Mouse (Mus musculus): ENCODE results near the gene Snap23.

Gene Snap23

DNA sequence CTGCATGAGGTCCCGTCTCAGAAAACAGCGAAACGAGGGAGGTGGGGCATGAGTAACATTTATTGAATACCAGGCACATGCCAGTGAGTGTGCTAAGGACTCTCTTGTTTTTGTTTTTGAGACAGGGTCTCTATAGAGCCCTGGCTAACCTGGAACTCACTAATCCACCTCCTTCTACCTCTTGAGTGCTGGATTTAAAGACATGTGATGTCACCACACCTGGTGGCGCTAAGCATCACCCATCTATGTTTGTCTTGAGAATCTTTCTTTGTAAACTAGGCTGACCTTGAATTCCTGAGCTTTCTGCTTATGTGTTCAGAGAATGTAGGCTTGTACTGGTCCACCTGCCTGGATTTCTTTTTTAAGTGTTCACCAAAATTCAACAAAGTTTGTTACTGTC is 10.3 kb downstream of the Snap23 start:
- no peak for ATAC-seq (ENCODE audit: insufficient number of reproducible peaks, low FRiP score, low TSS enrichment)

DNA sequence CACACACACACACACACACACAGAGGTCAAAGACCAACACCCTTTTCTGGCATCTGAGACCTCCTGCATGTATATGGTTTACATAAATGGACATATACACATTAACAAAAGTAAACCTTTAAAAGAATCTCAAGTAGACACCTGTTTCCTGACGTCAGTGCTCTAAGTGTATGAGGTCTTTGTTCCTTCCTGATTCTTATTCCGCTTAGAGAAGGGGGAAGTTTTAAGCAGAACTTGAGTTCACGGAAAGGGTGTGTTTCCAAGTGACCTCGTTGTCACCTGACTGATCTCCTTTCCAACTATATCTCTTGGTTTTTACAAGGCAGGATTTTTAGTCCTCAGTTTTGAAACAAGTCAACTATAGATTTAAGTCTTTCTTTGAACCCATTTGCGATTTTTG is 10.8 kb downstream of the Snap23 start:
- ATAC-seq (ENCODE audit: insufficient number of reproducible peaks, low FRiP score, low TSS enrichment) = no peak

DNA sequence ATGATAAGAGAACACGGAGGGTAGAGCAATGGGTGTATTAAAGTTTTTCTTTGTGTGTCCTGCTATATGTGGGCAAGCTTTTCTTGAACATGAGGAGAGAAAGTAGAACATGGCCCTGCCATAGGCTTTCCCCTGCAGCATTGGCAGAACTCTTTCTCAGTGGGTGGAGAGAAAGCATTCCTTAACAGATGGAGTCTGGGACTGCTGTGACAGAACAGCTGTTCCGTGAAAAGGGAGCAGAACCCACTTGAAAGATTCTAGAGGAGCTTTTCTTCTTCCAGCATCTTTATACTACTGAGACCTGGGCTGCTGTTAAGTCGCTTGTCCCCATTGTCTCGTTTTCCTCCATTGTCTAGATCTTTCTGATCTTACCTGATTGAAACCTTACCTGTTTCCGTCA is 22.3 kb downstream of the Snap23 start:
- no peak for ATAC-seq (ENCODE audit: insufficient number of reproducible peaks, low FRiP score, low TSS enrichment)

DNA sequence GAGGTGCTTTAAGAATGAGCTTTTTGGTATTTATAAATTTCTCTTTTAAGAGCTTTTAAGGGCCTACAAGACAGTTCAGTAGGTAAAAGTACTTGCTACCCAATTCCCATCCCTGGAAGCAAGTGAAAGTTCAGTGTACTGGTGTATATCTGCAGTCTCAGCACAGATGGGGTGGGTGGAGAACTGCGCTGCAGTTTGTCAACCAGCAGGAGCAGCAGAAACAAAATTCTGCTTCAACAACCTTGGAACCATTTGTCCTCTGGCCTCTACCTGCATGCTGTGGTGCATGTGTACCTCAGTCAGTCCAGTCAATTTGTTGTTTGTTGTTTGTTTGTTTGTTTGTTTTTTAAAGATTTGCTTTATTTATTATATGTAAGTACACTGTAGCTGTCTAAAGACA is 24.8 kb downstream of the Snap23 start:
- no peak for ATAC-seq (ENCODE audit: insufficient number of reproducible peaks, low FRiP score, low TSS enrichment)

DNA sequence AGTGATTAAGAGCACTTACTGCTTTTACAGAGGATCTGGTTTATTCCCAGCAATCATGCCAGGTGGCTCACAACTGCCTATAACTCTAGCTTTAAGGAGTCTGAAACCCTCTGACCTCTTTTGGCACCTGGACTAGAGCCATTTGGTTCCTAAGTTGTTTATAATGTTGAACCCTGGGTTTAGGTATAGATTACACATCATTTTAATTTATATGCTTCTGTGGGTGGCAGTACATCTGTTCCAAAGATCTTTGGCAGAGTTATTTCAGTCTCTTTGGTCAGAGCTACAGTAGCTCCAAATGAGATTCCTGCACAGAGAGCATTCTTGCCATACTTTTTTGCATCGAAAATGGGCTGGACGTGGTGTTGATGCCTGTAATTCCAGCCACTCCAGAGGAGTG is 30.3 kb downstream of the Snap23 start:
- ATAC-seq (ENCODE audit: insufficient number of reproducible peaks, low FRiP score, low TSS enrichment) = no peak

DNA sequence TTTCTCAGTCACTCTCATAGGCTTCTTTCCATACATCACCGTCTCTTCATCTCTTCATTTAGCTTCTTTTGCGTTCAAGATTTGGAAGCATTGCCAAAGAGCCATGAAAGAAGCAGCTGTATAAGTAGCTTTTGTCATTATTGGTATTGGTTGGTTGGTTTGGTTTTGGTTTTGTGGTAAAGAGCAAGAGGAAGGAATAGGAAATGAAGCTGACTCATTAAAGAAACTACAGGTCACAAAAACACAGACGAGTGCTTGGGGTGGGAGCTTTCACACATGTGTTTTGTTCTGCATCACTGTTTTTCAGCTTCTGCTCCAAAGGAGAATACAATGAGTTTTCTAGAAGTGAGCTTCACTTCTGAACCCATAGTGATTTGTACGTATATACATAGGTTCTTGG is 32.0 kb downstream of the Snap23 start:
- no peak for ATAC-seq (ENCODE audit: insufficient number of reproducible peaks, low FRiP score, low TSS enrichment)

DNA sequence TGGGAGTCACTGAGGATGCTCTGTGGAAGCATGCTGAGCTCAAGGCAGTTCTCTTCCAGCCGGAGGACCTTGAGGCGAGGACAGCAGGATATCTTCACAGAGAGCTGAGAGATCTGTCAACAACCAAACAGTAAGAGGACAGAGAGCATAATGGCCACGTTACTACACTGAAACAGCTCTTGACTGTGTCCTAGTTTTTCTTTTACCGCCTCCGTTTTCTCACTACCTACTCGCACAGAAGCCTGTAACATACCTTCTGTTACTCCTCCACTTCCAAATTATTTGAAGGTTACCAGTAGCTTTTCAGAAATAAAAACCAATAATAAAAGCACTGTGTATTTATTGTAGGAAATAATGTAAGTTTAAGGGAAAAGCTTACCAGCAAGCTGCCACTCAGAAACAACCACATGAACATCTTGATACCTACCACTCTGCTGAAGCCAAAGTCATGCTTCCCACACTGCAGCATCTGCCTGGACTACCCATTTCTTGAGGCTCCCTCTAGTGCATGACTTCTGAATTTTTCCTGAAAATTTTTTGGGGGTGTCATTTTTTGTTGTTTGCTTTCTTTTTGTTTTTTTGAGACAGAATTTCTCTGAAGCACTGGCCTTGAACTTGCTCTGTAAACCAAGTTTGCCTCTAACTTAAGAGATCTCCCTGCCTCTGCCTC is 38.7 kb downstream of the Snap23 start:
- ATAC-seq (ENCODE audit: insufficient number of reproducible peaks, low FRiP score, low TSS enrichment) = no peak

DNA sequence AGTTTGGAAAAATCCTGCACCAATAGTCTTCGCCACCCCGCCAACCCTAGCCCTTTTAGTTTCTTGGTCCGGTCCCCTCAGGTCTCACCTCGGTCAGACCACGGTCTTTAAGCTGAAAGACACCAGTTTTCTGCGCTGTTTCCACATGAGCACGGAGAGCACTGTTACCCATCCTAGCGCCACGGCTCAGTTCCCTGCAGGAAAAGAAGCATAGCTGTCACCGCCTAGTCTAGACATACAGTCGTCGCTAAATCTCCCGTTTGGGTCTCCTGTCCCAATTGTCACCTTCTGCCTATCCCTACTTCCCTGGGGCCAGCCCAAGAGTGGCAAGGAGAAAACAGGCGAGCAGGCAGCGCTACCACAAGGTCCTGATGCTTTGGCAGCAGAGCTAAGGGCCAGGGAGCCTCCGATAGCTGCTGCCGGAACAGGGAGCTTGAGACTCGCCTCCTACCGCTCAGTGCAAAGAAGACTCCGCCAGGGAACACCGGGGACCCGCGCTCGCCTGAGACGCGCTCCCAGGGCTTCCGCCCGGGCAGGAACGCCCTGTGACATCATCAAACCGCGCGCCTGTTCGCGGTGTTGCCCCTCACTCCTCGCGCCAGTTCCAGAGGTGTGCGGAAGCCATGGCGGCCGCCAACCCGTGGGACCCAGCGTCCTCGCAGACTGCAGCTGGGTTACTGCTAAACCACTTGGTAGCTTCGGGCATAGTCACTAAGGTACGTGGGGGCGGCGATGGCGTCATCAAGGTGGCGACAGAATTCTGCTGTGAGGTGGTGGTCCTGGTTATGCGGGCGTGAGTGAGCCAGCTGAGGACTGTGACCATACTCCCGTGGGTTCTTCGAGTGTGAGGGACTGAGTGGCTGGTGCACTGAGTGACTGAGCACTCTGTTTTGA is 41.6 kb downstream of the Snap23 start, which contains the start of the genes Haus2 and Lrrc57:
TSS of gene Haus2 (plus strand) at position 554 of the 894 bp plus-strand sequence.
TSS of gene Lrrc57 (minus strand) at position 691 of the 894 bp plus-strand sequence.
- ATAC-seq (ENCODE audit: insufficient number of reproducible peaks, low FRiP score, low TSS enrichment) = peak; percentile 94

DNA sequence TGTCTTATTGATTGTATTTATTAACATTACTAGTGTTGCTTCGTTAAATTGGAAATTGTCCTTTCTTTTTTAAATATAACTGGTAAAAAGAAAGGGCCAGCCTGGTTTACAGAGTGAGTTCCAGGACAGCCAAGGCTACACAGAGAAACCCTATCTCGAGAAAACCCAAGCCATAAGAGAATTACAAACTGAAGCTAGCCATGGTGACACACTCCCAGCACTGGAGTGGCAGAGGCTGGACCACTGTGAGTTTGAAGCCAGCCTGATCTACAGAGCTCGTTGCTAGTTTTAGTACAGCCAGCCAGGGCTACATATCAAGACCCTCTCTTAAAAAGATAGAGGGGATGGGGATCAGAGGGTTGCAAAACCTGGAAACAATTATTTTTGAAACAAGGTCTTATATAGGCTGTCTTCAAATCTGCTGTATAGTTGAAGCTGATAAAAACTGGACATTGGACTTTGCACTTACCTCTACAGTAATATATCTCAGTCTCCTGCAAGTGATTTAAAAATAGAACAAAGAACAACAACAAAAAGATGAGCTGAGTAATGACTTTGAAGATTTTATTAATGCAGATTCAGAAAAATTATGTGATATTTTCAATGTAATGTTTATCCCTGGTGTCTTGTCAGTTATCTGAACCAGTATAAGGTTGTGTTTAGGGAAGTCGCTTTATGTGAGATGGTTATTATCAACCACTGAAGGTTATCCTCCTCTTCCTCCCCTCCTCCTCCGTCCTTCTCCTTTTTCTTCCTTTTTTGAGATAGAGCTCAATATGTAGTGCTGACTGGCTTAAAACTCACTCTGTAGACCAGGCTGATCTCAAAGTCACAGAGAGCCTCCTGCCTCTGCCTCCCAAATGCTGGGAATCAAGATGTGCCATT is 49.0 kb downstream of the Snap23 start:
- ATAC-seq (ENCODE audit: insufficient number of reproducible peaks, low FRiP score, low TSS enrichment) = no peak

DNA sequence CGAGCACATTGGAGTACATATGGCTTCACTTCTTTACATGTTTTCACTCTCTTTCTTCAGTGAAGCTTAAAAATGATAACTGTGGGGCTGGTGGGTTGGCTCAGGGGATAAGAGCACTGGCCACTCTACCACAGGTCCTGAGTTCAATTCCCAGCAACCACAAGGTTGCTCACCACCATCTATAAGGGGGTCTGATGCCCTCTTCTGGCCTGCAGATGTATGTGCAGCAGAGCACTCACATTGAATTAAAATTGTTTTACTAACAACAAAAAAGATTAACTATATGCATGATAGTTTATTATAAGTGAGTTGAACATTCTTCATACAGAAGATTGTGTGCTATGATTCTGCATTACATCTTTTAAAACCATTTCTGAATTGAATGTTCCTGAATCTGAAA is 52.1 kb downstream of the Snap23 start:
- ATAC-seq (ENCODE audit: insufficient number of reproducible peaks, low FRiP score, low TSS enrichment) = no peak

DNA sequence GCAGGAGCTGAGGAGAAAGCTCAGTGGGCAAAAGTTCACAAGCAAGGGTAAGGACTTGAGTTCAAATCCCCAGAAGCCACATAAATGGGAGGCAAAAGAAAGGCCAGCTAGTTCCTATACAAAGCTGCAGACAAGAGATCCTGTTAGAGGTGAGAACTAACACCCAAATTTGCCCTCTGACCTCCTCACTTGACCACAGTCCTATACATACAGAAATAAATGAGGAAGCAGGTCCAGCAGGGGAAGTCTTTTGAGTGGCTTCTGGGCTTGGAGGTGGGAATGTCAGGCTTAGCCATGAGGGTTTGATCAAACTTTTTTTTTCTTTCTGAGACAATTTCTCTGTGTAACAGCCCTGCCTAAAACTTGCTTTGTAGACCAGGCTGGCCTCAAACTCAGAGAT is 55.4 kb downstream of the Snap23 start:
- no peak for ATAC-seq (ENCODE audit: insufficient number of reproducible peaks, low FRiP score, low TSS enrichment)

DNA sequence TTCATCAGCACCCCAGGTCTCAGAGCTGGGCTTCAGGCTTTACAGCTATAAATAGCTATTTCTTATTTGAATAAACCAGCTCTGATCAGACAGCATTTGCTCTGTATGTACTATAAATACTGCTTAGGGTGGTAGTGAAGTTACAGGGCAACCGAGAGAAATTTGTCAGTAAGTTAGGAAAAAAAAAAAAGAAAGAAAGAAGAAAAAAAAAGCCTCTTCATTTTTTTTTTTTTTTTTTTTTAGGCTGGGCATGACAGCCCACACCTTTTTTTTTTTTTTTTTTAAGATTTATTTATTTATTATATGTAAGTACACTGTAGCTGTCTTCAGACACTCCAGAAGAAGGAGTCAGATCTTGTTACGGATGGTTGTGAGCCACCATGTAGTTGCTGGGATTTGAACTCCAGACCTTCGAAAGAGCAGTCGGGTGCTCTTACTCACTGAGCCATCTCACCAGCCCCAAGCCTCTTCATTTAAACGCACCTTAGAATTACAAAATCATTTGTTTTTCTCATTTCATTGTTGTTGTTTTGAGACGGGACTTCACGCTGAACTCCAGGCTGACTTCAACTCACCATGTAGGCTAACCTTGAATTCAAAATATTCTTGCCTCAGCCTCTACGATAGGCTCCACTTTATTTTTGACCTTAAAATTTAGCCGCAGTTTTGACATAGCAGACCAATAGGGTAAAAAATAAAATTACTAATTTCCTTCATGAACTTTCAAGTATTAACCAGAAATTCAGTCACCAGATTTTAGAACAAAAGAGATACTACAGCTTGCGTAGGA is 60.8 kb downstream of the Snap23 start:
- ATAC-seq (ENCODE audit: insufficient number of reproducible peaks, low FRiP score, low TSS enrichment) = peak; percentile 5; the same call in 1 of the 2 replicates

DNA sequence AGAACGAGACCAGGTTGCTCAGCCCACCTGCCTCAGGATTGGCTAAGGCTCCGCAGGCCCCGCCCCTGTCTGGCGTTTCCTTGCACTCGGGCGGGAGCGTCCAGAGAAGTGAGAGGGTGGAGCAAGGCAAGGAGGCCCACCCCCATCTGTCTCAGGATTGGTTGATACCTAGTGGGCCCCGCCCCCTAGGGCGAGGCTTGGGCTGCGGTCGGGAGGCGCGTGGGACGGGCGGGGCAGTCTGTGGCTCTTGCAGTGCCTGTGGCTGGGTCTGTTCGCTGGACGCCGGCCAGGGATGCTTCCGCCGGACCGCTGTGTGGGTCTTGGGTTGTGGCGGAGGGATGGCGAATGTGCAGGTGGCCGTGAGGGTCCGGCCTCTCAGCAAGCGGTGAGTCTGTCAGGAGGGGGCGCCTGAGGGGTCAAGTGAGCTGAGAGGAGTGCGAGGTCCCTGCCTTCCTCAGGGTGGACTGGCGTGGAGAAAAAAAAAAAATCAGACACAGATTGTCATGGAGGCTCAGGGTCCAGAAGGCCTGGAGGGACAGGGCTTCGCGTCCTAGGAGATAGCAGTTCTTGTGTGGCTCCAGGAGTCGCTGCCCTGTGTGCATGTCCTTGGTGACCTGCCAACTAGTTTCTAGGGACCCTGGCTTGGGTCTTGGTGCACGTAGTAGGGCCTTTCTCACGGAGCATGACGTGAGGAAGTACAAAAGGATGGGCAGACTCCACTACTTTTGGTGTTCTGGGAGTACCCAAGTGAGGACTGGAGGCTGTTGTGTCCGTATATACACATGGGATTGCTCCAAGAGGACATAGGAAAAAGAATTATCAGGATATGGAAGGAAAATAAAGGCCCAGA is 61.6 kb downstream of the Snap23 start, which contains the start of gene Stard9:
TSS of gene Stard9 (plus strand) at position 236 of the 850 bp plus-strand sequence.
- peak; percentile 99 for ATAC-seq (ENCODE audit: insufficient number of reproducible peaks, low FRiP score, low TSS enrichment)

DNA sequence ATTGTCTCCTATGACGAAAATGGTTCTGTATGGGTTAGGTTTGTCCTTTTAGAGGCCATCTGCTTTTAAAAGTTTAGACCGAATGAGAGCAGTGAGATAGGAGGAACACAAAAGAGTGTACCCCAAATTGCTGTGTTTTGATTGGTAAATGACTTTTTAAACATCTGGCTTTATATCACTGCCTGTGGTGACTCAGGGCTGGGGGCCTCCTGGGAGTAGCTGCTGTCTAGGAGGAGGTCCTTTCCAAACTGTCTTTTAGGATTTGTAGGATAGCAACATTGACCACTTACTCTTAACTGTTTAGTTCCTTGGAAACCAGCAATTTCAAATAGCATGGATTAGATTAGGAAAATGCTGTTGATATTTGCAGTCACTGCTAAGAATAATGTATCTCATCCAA is 62.8 kb downstream of the Snap23 start:
- no peak for ATAC-seq (ENCODE audit: insufficient number of reproducible peaks, low FRiP score, low TSS enrichment)

DNA sequence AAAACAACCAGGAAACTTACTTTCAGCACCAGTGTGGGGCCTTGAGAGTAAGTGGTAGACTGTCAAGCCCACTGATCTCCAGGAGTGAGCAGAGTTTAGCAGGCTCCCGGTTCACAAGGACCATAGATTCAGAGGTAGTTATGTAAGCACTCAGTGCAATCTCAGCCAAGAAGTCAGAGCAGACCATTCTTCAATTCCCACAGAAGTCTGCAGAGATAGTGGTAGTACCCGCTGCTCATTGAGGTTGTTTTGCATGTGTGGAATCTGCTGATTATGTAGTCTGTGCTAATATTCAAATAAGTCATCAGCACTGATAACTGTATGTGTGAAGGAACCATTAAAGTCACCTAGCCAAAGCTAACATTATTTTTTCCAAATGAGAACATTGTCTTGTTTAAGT is 63.2 kb downstream of the Snap23 start:
- ATAC-seq (ENCODE audit: insufficient number of reproducible peaks, low FRiP score, low TSS enrichment) = no peak

DNA sequence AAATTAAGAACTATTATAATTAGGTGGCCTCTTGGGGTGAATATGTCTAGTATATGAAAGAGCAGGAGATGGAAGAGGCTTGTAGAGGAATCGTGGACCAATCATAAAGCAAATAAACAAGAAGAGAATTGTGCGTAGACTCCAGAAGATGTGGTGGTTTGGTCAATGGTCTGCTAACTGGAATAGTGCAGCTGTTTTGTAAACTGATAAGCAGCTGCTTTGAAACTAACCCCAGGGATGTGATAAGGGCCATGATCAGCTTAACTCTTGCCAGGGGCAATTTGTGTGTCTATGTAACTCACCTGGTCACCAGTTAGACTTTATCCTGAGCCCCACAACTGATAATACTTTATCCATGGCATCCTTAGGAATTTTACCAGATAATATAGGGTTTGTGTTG is 64.0 kb downstream of the Snap23 start:
- no peak for ATAC-seq (ENCODE audit: insufficient number of reproducible peaks, low FRiP score, low TSS enrichment)

DNA sequence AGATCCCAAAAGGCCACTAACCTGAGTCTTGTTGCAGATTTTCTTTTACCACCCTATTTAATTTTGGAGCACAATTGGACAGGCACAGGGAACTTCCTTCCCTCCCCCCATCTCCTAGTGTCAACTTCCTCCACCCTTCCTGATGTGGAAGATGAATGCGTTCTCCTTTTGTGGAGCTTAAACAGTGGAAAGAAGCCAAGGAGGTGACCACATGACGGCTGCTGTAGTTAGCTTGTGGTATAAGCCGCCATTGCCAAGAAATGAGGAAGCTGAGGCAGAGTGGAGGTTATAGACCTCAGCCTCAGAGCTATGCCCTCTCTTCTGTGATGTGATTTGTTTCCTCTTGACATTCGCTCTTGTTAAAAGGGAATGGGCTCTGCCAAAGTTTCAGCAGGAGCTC is 64.5 kb downstream of the Snap23 start:
- no peak for ATAC-seq (ENCODE audit: insufficient number of reproducible peaks, low FRiP score, low TSS enrichment)

DNA sequence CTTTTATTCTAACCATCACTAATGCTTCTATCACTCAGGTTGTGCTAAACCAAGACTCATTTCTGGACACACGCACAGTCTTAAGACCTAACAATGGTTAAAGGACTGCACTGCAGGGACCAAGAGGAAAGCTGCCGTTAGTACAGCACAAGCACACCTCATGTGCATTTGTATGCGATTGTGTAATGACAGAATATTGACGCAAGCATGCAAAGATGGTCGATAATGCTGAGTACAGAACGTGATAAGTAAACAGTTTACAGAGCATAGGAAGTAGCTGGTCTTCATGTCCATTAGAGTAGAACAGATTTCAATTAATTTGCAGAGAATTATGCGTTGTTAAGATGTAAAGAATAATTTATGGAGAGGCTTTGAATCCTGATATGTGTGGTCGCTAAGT is 73.4 kb downstream of the Snap23 start:
- no peak for ATAC-seq (ENCODE audit: insufficient number of reproducible peaks, low FRiP score, low TSS enrichment)

DNA sequence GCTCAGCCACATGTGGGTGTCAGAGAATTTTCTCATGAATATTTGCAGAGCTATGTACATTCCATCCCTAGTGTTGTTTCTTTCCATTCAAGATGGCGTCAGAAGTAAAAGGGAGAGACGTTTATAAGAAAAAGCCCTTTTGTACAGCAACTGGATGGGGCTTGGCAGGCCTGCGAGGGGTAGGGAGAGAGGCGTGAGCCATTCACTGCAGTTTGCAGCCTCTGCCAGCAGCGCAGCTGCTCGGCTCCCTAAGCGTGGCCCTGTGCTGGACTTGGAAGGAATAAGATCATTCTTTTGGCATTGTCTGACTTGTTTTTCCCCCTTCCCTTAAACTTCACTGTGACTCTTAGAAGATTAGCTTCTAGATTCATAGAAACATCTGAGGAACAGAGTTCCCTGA is 76.4 kb downstream of the Snap23 start:
- ATAC-seq (ENCODE audit: insufficient number of reproducible peaks, low FRiP score, low TSS enrichment) = no peak
